Mouse (Mus musculus): Measurements from ENCODE around the gene Ip6k2.

The Ip6k2 gene

DNA sequence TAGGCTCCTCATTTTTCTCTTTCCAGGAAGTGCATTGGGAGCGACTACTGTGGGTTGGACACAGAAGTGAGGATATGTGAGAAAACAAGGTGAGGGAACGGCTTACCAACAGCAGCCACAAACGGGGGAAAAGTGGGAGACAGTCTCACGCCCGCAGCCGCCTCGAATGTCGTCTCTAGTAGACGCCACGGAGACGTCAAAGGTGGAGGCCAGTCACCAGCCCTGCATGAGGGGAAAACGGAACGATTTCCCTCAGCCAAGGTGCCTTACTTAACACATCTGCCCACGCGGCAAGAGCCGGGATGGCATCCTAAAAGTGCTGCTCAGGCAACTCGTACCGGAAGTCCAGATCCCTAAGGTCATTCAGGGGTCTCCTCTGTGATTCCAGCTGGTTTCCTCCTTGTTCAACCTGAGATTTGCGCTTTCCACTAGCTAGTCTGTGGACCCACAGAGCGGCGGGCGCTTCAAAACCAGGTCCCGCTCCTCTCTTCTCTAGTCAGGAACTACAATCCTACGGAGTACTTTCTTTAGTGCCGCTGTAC is 40.6 kb downstream of the Ip6k2 start:
- no peak for DNase-seq

DNA sequence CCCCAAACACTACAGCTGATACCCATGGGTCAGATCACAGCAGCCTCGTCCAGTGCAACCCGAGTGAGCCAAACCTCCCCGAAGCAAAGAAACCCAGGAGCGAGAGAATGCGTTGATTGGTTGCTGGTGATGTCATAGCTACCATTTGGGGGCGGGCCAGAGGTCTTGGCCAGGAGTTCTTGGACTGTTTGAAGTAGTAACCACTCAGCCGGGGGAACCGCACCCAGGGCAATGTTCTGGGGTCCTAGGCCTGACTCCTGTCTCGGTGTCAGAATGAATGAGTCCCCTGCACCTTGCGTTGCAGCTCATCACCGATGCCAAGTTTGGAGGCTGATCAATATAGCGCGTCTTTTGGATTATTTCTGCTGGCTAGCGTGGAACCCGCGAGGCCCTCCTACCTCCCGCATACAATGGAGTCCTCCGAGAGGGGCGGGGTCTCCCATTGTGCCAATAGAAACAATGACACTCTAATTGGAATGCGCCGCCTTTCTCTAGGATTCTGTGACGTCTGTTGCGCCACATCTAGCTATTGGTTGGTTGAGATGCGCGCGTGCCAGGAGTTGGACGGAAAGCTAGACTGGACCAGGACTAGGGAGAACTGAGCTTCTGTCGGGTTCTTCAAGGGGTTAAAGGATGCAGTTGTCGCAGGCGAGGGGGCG is 41.3 kb downstream of the Ip6k2 start:
- DNase-seq: no peak

DNA sequence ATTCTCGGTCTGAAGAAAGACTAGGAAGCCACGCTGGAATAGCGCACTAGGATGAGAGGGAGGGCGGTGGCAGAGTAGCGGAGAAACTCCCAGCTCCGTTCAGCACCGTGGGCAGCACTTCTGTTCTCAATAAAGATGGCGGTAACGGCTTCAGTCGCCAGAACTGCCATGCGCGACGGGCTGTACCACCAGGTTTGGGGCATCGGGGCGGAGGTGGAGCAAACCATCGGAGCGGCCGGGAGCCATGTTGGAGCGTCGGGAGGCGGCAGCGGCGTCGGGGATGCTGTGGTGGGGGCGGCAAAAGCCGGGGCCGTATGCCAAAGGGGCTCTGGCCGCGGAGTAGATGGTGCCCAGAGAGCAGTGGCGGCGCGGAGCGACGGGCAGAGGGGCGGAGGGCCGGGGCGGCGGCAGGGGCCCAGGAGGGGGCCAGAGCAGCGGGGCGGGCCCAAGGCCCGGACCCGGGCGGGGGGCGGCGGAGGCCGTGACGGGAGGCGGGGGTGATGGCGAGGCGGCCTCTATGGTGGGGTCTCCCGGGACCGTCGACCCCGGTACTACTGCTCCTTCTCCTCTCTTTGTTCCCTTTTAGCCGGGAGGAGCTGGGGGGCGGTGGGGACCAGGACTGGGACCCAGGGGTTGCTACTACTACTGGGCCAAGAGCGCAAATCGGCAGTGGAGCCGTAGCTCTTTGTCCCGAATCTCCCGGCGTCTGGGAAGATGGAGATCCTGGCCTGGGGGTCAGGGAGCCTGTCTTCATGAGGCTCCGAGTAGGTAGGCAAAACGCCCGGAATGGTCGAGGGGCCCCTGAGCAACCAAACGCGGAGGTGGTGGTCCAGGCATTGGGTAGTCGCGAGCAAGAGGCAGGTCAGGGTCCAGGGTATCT is 42.5 kb downstream of the Ip6k2 start, which contains the start of gene Celsr3:
Gene Celsr3, plus strand, starts transcription at position 501 of the 880 bp plus-strand sequence.
- peak; percentile 55 for DNase-seq

DNA sequence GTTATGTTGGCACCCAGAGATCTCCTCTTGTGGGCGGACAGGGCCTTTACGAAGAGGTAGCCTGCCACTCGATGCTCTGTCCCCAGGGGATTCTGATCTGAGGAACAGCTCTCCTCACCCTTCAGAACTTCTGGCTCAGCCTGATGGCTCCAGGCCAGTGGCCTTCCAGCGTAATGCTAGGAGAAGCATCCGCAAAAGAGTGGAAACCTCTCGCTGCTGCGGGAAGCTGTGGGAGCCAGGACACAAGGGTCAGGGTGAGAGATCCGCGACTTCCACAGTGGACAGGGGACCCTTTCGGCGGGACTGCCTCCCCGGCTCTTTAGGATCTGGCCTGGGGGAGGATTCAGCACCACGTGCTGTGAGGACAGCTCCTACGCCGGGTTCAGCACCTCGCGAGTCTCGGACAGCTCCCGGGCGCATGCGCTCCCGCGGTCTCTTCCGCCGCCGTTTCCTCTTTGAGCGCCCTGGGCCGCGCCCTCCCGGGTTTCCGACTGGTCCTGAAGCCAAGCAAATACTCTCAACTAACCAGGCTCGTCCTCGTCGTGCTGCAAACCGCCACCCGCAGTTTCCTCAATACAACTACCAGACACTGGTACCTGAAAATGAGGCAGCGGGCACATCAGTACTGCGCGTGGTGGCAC is 43.2 kb downstream of the Ip6k2 start:
- peak; percentile 81 for DNase-seq

DNA sequence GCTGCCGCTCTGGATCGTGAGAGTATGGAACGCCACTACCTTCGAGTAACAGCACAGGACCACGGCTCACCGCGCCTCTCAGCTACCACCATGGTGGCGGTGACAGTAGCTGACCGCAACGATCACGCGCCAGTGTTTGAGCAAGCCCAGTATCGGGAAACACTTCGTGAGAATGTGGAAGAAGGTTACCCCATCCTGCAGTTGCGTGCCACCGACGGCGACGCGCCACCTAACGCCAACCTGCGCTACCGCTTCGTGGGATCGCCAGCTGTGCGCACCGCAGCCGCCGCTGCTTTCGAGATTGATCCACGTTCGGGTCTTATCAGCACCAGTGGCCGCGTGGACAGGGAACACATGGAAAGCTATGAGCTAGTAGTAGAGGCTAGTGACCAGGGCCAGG is 43.9 kb downstream of the Ip6k2 start:
- DNase-seq: no peak

DNA sequence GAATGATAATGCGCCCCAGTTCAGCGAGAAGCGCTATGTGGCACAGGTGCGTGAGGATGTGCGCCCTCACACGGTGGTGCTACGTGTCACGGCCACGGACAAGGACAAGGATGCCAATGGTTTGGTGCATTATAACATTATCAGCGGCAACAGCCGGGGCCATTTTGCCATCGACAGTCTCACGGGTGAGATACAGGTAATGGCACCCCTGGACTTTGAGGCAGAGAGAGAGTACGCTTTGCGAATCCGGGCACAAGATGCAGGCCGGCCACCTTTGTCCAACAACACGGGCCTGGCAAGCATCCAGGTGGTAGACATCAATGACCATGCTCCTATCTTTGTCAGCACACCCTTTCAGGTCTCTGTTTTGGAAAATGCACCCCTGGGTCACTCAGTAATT is 44.3 kb downstream of the Ip6k2 start:
- no peak for DNase-seq

DNA sequence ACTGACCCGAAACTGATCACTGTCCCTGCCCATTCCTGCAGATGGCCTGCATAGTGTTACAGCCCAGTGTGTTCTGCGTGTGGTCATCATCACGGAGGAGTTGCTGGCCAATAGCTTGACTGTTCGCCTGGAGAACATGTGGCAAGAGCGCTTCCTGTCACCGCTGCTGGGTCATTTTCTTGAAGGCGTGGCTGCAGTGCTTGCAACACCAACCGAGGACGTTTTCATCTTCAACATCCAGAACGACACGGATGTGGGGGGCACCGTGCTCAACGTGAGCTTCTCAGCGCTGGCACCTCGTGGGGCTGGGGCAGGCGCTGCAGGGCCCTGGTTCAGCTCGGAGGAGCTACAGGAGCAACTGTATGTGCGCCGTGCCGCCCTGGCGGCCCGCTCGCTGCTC is 48.0 kb downstream of the Ip6k2 start:
- no peak for DNase-seq

DNA sequence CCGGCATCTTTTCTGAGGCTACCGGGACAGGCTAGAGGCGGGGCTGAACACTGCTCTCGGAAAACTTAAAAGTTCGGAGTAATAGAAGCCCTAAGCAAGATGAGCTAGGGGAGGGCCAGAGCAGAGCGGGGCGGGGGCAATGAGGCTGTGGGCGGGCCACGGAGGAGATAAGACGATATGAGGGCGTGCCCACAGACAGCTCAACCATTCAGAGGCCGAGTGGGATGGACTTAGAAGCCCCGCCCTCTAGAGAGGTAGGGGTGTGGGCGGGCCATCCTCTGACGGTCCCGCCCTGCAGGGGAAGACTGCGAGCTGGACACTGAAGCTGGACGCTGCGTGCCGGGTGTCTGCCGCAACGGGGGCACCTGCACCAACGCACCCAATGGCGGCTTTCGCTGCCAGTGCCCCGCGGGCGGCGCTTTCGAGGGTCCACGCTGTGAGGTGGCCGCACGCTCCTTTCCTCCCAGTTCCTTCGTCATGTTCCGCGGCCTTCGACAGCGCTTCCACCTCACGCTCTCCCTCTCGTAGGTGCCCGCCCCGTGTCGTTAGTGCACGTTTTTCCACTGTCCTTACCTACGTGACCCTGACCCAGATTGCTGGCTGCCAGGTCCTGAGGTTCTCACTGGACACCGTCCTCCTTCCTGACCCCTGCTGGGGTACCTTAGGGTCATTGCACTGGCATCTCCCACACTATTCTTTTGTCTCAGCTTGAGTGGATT is 49.0 kb downstream of the Ip6k2 start:
- peak; percentile 96 for DNase-seq

DNA sequence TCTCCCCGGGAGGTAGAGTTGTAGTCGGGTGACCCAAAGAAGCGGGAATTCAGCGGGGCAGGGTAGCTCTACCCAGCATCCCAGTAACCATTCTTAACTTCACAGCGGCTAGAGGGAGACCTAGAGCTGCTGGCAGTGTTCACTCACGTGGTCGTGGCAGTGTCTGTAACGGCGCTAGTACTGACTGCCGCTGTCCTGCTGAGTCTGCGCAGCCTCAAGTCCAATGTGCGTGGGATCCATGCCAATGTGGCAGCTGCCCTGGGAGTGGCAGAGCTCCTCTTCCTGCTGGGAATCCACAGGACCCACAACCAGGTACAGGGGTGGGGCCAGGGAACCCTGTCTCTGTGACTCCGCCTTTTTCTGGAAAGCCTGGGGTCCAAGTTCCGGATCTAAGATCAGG is 59.4 kb downstream of the Ip6k2 start:
- DNase-seq: peak; percentile 69

DNA sequence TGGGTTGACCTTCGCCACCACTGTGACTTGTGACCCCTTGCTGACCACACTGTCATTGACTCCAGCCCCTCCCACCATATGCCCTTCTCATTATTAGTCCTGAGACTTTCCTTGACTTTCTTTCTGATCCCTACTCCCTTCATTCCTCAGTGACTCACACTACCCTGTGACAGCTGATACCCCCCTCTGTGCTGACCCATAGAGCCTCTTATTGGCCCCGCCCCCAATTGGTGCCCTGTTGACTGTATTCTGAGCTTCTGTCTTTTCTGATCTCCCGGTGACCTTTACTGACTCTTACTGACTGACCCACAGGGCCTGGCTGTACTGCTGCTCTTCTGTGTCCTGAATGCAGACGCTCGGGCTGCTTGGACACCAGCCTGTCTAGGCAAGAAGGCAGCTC is 61.8 kb downstream of the Ip6k2 start:
- no peak for DNase-seq

DNA sequence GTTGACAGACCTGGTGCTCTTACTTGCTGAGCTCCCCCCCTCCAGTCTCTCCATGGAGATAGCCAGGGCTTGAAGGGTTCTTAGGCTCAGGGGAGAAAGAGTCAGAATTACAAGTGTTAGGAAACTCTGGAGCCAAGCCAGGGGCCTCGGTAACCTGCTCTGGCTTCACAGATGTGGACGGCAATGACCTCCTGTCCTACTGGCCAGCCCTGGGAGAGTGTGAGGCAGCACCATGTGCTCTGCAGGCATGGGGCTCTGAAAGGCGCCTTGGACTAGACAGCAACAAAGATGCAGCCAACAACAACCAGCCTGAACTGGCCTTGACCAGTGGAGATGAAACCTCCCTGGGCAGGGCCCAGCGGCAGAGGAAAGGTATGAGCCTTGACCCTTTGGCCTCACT is 63.8 kb downstream of the Ip6k2 start:
- DNase-seq: peak; percentile 54

DNA sequence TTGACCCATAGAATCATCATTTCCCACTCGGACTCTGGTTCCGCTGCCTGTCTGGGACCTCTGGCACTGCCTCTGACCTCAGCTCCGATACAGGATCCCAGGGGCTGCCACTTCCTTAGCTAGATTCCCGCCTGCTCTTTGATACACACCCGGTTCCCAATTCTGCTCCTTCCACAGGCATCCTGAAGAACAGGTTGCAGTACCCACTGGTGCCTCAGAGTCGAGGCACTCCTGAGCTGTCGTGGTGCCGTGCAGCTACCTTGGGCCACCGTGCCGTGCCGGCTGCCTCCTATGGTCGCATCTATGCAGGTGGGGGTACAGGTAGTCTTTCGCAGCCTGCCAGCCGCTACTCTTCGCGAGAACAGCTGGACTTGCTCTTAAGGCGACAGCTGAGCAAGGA is 64.8 kb downstream of the Ip6k2 start:
- no peak for DNase-seq

DNA sequence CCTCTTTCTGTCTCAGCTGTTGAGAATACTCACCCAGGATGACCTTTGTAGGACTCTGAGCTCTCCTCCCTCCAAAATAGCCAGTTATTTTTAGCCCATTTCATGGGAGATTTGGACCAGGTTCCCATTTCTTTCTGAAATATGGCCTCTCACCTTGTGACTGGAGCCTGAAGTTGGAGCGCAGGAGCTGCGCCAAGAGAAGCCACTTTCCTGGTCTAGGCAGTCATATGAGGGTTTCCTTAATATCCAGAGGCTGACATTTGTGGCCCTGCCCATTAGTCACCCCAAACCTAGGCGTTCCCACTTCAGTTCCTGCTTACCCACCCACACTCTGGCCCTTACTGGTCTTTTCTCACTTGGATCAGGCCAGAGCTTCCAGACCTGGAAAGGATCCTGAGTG is 69.4 kb downstream of the Ip6k2 start, which contains the start of gene Slc26a6:
Gene Slc26a6, plus strand, starts transcription at position 308 of the 400 bp plus-strand sequence.
- no peak for DNase-seq

DNA sequence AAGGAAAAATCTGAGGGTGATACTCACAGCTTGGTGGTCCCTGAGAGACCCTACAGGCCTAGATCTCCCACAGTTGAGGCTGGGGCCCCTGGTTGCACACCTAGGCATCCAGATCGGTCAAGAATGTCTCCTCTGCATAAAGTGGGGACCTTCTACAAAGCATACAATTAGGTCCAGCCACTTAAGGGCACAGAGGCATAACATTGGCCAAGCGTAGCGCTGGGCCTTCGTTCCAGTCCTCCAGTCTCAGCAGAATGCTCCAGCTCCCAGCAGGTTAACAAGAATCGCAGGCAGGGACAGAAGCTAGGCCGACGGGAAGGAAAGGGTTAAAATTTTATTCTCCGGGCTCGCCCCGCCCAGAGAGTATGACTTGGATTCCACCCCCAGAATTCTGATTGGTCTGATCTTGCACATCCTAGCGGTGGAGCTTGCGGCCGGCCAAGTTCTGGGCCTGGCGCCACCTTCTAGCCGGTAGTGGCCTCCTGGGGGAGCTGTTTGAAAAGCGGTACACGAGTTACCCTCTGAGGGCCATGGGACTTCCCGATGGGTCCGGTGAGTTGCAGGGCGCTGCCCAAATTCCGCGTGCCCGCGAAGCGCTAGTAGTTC is 70.1 kb downstream of the Ip6k2 start:
- DNase-seq: peak; percentile 96

DNA sequence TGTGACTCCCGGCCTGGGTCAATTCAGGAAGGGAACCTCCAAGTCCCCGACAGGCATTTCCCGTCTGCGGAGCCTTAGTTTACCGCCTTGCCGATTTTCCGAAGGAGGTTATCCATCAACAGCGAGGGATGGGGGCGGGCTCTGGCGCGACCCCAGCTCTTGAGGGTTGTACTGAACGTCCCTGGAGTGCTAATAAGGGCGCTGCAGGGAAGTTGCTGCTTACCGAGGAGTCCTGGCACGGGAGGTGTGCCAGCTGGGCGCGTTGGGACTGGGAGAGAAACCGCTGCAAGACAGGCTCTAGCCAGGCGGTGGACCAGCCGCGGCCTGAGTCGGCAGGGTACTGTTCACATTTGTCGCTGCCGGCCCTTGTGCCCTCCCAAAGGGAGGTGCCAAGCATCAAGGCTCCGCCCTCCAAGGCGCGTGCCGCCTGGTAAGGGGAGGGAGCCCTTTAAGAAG is 70.7 kb downstream of the Ip6k2 start:
- DNase-seq: peak; percentile 95

DNA sequence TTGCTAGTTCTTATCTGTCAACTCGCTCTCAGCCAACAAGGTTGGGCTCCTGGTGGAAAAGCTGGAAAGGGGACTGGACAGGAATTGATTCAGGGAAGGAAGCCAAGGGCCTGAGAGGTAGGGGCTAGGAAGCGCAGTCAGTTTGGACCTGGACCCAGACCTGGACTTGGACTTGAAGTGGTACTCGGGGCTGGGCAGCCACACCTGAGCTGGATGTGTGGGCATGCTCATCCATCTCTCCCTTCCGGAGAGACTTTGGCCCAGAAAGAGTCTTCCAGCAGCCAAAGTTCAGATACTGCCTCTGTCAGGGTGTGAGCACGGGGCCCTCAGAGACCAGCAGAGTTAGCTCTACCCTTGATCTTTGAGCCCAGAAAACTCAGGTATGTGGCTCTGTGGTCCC is 71.7 kb downstream of the Ip6k2 start:
- no peak for DNase-seq

All from lung, postnatal 10 days (tissue).